Mouse (Mus musculus): ENCODE data around the gene Gm973.

DNA sequence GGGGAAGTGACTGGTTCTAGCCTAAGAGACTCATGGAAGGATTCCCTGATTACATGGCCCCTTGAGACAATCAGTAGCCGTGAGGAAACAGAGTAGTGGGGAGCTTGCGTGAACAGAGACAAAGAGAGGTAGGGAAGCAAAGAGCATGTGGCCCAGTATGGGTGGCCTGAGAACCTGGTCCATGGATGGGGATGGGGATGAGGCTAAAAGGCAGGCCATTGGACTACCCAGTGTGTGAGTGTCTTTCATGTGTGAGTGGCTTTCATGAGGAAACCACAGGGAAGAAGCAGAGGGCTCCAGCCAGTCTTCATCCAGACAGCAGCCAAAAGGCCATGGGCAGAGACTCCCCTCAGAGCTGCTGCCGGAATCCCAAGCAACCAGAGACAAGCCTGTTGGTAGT lies 57.8 kb downstream of the Gm973 start:
- TF ChIP-seq POLR2A (IDR thresholded peaks at IDR 0.05; ENCODE audit: low read depth, low read length) (no peak), CTCF (conservative IDR thresholded peaks at IDR 0.05; ENCODE audit: insufficient read depth, insufficient read length, low read depth, low read length) (no peak)
